Mouse (Mus musculus) monocyte, adult 59 days (primary cell): ENCODE results near the gene Tmem260. TPM values are rescaled to one million over a fixed set of nuclear protein-coding genes. Genes with fewer than 3 reads are reported as not detected.

Experiments used
- total RNA-seq, 2 experiments: library from RNA; stranded (reverse); gene quantifications; one replicate each; pipeline ENCODE4 v1.2.4; 2023

The Tmem260 gene
- total RNA-seq, result 10 to 100 TPM; 25.3 to 31.6 TPM

DNA sequence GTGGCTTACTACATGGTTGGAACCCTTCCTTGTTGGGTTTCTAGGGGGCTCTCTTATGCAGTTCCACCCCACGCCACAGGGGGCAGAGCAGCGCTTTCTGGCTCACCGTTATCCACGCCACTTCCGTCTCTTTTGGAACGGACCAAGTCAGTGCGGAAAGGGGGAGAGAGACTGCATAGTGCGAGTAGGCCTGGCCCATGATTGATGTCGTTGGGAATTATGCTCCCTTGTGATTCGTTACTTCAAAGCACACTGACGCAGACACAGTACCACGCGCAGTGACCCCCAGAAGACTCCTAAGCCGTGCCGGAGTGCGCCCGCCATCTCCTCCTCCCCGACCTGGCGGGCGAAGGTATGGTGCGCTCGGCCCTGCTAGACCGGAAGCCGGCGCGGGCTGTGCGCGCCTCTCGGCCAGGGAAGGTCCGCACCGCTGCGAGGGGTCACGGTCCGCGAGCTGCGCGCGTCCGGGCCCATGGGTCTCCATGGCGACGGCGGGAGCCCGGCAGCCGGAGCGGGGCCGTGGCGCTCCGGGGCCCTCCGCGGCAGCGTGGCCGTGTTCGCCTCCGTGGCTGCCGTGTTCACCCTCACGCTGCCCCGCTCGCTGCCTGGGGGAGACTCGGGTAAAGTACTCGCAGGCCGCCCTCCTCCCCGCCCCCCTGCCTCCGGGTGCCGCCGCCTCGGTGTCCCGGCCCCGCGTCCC lies at the start of gene Tmem260:
Tmem260 (plus strand) TSS at position 141 of the 700 bp plus-strand sequence.

Other genes starting within 250 kb of the Tmem260 start
- not detected for gene Otx2, start 227.7 kb downstream of the Tmem260 start, total RNA-seq